Mouse (Mus musculus) heart, embryonic 11.5 days (tissue): ENCODE results near the gene Cutc. TPM values are rescaled to one million over a fixed set of nuclear protein-coding genes. Genes with fewer than 3 reads are reported as not detected.
A peak's percentile ranks its signal among the peaks of the same experiment; 100 is the strongest.

Experiments used
- ATAC-seq: fragments of 200-750 bp; cut with Nextera tagmentation; replicated peaks from 2 replicates; pipeline ENCODE4 v1.8.0; 2017; ENCODE audit warnings: moderate library complexity; ENCODE audit not compliant: insufficient number of reproducible peaks, low FRiP score, low TSS enrichment
- H3K27ac ChIP-seq: fragments of 300-500 bp; sonication (generic); 2 replicates; pipeline ENCODE4 v1.5.1; 2014; ENCODE audit warnings: mild to moderate bottlenecking, low read depth, low read length
- H3K27me3 ChIP-seq: fragments of 300-500 bp; sonication (generic); 2 replicates; pipeline ENCODE4 v1.6.1; 2014; ENCODE audit warnings: mild to moderate bottlenecking, low read length, mixed read lengths; ENCODE audit not compliant: control insufficient read depth, insufficient read depth
- H3K36me3 ChIP-seq: fragments of 300-500 bp; sonication (generic); 2 replicates; pipeline ENCODE4 v1.6.1; 2014; ENCODE audit warnings: mild to moderate bottlenecking, low read length, moderate library complexity, mixed read lengths; ENCODE audit not compliant: control insufficient read depth, insufficient read depth
- H3K4me1 ChIP-seq: fragments of 300-500 bp; sonication (generic); 2 replicates; pipeline ENCODE4 v1.6.1; 2014; ENCODE audit warnings: low read length; ENCODE audit not compliant: control insufficient read depth, insufficient read depth
- H3K4me2 ChIP-seq: fragments of 300-500 bp; sonication (generic); 2 replicates; pipeline ENCODE4 v1.6.1; 2014; ENCODE audit warnings: mild to moderate bottlenecking, moderate library complexity
- H3K4me3 ChIP-seq: fragments of 300-500 bp; sonication (generic); 2 replicates; pipeline ENCODE4 v1.5.1; 2014; ENCODE audit warnings: low read depth, low read length
- H3K9ac ChIP-seq: fragments of 300-500 bp; sonication (generic); 2 replicates; pipeline ENCODE4 v1.6.1; 2014; ENCODE audit warnings: mild to moderate bottlenecking, low read depth, low read length, moderate library complexity
- H3K9me3 ChIP-seq: fragments of 300-500 bp; sonication (generic); replicated peaks from 2 replicates; pipeline ENCODE4 v1.6.1; 2016; ENCODE audit warnings: low read length; ENCODE audit not compliant: control insufficient read depth
- WGBS: fragments of 180-500 bp; shearing (Covaris S2); extraction: QIAGEN DNeasy Blood & Tissue Kit; methylation state at CpG from one replicate; pipeline ENCODE4 v1.1.7; 2014; ENCODE audit not compliant: insufficient replicate concordance; 5-methylcytosine and 5-hydroxymethylcytosine counted together
- polyA plus RNA-seq: library from polyadenylated mRNA; unstranded; fragments of >200 nt; fragmentation: Nextera tagmentation; extraction: Ambion mirVana; gene quantifications from 2 replicates; pipeline ENCODE4 v1.2.1, GENCODE M21; 2014

Gene Cutc
- polyA plus RNA-seq, 1 experiment from 2014 or later: 10.9 TPM

DNA sequence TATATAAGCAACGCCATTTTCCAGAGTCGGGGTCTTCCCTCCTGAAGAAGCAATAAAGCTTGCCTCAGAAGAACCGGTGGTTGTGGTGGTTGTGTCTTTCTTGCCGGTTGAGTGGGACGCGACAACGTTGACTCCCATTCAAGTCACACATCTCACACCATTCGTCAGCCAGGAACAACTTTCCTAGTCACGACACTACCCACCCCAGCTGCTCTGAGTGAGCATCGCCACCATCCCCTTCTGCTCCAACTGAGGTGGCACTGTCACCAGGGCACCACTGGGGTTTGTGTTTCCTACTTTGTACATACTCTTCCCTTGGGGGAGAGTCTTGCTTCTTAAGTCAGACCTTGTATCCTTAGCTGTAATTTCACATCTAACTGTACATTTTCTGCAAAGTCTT lies 14.4 kb upstream of the Cutc start:
- Histone ChIP-seq H3K9ac (no peak overlapping the region), H3K36me3 (peaks cover 40% of the 10 kb centered on the region), H3K9me3 (no peaks in the 10 kb centered on the region), H3K4me3 (no peak overlapping the region), H3K27ac (no peak overlapping the region), H3K27me3 (no peaks in the 10 kb centered on the region), H3K4me2 (no peak overlapping the region), H3K4me1 (no peaks in the 10 kb centered on the region)
- ATAC-seq: no peak
- 89% methylated on average over 10 of the region's 10 CpGs for WGBS

DNA sequence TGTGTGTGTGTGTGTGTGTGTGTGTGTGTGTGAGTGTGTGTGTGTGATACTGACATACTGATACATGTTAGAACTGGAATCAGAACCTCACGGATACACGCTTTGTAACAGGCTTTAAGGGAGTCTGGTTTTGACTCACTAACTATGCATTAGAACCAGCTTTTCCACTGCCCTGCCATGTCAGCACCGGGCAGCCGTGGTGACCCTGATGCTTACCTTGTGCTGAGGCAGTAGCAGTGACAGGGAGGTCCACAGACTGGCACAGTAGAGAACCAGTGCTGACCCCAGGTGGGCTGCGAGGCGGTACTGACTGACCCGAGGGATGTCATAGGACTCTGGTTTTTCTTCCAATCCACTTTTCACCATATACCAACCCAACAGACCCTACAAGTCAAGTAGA lies 9.4 kb upstream of the Cutc start:
- Histone ChIP-seq H3K9ac (no peak overlapping the region), H3K27ac (no peak overlapping the region), H3K4me2 (no peak overlapping the region), H3K27me3 (no peaks in the 10 kb centered on the region), H3K4me3 (no peak overlapping the region), H3K36me3 (peaks cover 37% of the 10 kb centered on the region), H3K9me3 (no peaks in the 10 kb centered on the region), H3K4me1 (no peaks in the 10 kb centered on the region)
- WGBS: 93% methylated on average over 7 of the region's 7 CpGs
- no peak for ATAC-seq

DNA sequence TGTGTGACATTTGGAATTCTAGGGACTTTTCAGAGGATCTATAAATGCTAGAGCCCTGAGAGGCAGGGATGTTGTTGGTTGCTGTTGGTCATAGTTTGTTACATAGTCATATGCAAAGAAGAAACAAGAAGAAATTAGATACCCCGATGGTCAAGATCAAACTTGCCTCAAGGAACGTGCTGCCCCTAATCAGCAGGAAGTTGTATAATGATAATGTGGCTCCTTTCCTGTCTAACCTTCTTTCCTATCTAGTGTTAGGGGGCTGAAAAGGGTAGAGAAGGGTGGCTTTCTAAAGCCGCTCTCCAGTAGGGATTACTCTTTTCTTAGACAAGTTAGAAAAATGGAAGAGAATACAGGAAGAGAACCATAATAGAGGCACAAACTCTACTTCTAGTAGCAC lies 7.1 kb upstream of the Cutc start:
- Histone ChIP-seq H3K4me2 (no peak overlapping the region), H3K9ac (no peak overlapping the region), H3K9me3 (no peaks in the 10 kb centered on the region), H3K4me1 (no peaks in the 10 kb centered on the region), H3K27me3 (no peaks in the 10 kb centered on the region), H3K4me3 (no peak overlapping the region), H3K27ac (no peak overlapping the region), H3K36me3 (peaks cover 30% of the 10 kb centered on the region)
- no peak for ATAC-seq
- WGBS: 77% methylated on average over 3 of the region's 3 CpGs

GRCm38 (mm10) chr19:43747877-43748276 lies 4.9 kb upstream of the Cutc start:
- H3K4me1 ChIP-seq: peaks cover 3% of the 10 kb centered on the region; the same call in 1 of the 2 replicates
- no peak overlapping the region for H3K9ac ChIP-seq
- no peak overlapping the region for H3K4me2 ChIP-seq
- no peak for ATAC-seq
- WGBS: 76% methylated on average over 4 of the region's 4 CpGs
- H3K36me3 ChIP-seq: peaks cover 23% of the 10 kb centered on the region
- no peak overlapping the region for H3K4me3 ChIP-seq
- no peaks in the 10 kb centered on the region for H3K9me3 ChIP-seq
- no peak overlapping the region for H3K27ac ChIP-seq
- H3K27me3 ChIP-seq: no peaks in the 10 kb centered on the region

- WGBS: 92% methylated on average over 2 of the region's 2 CpGs
- no peaks in the 10 kb centered on the region for H3K27me3 ChIP-seq
- peaks cover 3% of the 10 kb centered on the region; the same call in 1 of the 2 replicates for H3K4me1 ChIP-seq
Observed at GRCm38 (mm10) chr19:43750008-43750407, 2.8 kb upstream of the Cutc start.

DNA sequence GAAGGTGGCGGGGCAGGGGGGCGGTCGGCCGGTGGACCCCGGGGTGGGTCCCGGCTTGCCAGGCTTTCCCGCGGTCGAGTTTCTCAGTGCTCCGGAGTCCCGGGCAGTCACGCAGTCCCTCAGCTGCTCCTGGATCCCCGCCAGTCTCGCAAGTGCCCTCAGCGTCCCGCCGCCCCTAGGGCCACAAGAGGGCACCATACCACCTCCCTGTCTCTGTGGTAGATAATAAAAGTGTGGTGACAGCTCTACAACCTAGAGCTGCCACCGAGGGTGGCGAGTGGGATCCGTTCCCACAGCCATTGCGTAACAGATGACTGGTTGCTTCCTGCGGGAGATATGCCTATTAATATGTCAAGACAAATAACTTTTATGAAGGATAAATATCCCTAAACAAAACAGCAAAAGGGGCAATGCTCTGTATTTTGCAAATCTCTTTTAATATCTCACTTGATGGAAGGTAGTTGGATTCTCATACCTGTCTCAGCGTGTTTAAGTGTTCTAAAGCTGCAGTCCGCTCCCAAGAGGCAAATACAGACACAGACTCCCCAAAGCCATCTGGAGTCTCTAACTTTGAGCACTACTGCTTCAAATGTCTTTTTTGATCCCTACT lies 535 bp downstream of the Cutc start:
- peaks cover 3% of the 10 kb centered on the region; the same call in 1 of the 2 replicates for H3K4me1 ChIP-seq
- 3% methylated on average over 20 of the region's 24 CpGs for WGBS

More at GRCm38 (mm10) chr19:43750008-43750407, 2.8 kb upstream of the Cutc start:
- Histone ChIP-seq H3K4me2 (no peak overlapping the region), H3K27ac (no peak overlapping the region), H3K9ac (no peak overlapping the region), H3K9me3 (no peaks in the 10 kb centered on the region), H3K4me3 (no peak overlapping the region), H3K36me3 (peaks cover 17% of the 10 kb centered on the region)
- no peak for ATAC-seq

GRCm38 (mm10) chr19:43754237-43754636 lies 1.4 kb downstream of the Cutc start:
- Histone ChIP-seq H3K4me3 (no peak overlapping the region), H3K9me3 (no peaks in the 10 kb centered on the region), H3K27ac (no peak overlapping the region), H3K4me2 (no peak overlapping the region), H3K27me3 (no peaks in the 10 kb centered on the region), H3K4me1 (peaks cover 3% of the 10 kb centered on the region; the same call in 1 of the 2 replicates), H3K36me3 (no peaks in the 10 kb centered on the region), H3K9ac (no peak overlapping the region)
- 76% methylated on average over 2 of the region's 2 CpGs for WGBS
- ATAC-seq: no peak

More for the DNA sequence above, 535 bp downstream of the Cutc start:
- Histone ChIP-seq H3K36me3 (peaks cover 3% of the 10 kb centered on the region; the same call in 1 of the 2 replicates), H3K27ac (peak overlapping the region; percentile 85), H3K9ac (peak overlapping the region; percentile 68), H3K27me3 (no peaks in the 10 kb centered on the region), H3K4me3 (peak overlapping the region; percentile 70), H3K4me2 (peak overlapping the region; percentile 65), H3K9me3 (no peaks in the 10 kb centered on the region)
- ATAC-seq: peak; percentile 80

- Histone ChIP-seq H3K4me1 (peaks cover 3% of the 10 kb centered on the region; the same call in 1 of the 2 replicates), H3K27ac (no peak overlapping the region), H3K27me3 (no peaks in the 10 kb centered on the region), H3K9me3 (no peaks in the 10 kb centered on the region), H3K4me2 (no peak overlapping the region), H3K4me3 (no peak overlapping the region), H3K36me3 (no peaks in the 10 kb centered on the region), H3K9ac (no peak overlapping the region)
- WGBS: 54% methylated on average over 2 of the region's 2 CpGs
- no peak for ATAC-seq
Observed at GRCm38 (mm10) chr19:43754872-43755271, 2.1 kb downstream of the Cutc start.

DNA sequence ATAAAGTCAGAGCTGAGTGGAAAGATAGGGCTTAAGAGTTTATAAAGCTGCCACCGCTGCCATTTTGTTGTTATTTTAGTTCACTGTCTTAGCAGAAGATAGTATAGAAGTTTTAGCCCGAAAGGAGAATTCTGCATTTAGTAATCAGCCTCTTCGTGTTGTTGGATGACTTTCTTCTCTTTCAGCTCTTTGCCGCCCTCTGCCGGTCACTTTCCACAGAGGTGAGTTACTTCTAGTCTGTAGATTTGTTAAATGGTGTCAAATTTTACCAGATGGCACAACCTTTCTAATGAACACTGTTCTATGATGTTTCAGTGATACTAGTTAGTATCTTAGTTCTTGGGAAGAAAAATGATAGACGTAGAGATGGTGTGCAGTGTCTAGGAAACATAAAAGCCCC lies 7.7 kb downstream of the Cutc start:
- no peak overlapping the region for H3K27ac ChIP-seq
- H3K27me3 ChIP-seq: no peaks in the 10 kb centered on the region
- no peaks in the 10 kb centered on the region for H3K9me3 ChIP-seq
- no peak overlapping the region for H3K4me3 ChIP-seq
- WGBS: 22% methylated on average over 6 of the region's 6 CpGs
- no peak overlapping the region for H3K9ac ChIP-seq
- ATAC-seq: no peak
- H3K36me3 ChIP-seq: no peaks in the 10 kb centered on the region
- no peaks in the 10 kb centered on the region for H3K4me1 ChIP-seq
- H3K4me2 ChIP-seq: no peak overlapping the region
